Mouse (Mus musculus) heart, embryonic 14.5 days (tissue): ENCODE measurements around the gene Ganab. TPM values are rescaled to one million over a fixed set of nuclear protein-coding genes. Genes with fewer than 3 reads are reported as not detected.

ENCODE experiments used
- ATAC-seq: fragments of 200-750 bp; cut with Nextera tagmentation; 2 replicates; pipeline ENCODE4 v1.8.0; 2017; ENCODE audit warnings: low read depth, moderate TSS enrichment; ENCODE audit not compliant: insufficient number of reproducible peaks, insufficient read depth, low FRiP score
- H3K27ac ChIP-seq, 2 experiments: fragments of 200-500 bp in 1 of 2; fragments of 300-500 bp in 1 of 2; sonication (generic) in 1 of 2; replicated peaks in 1 of 2; 2 replicates each; pipeline ENCODE4 v1.5.1; 2012 to 2014; ENCODE audit warnings: low read depth in 2 of 2, low read length in 2 of 2, control low read depth in 1 of 2, mild to moderate bottlenecking in 1 of 2, mixed read lengths in 1 of 2; ENCODE audit not compliant: control insufficient read depth in 1 of 2, insufficient read depth in 1 of 2
- H3K27me3 ChIP-seq: fragments of 300-500 bp; sonication (generic); 2 replicates; pipeline ENCODE4 v1.6.1; 2014; ENCODE audit warnings: mild to moderate bottlenecking, low read length, control low read depth; ENCODE audit not compliant: control insufficient read depth, insufficient read depth
- H3K36me3 ChIP-seq: fragments of 300-500 bp; sonication (generic); 2 replicates; pipeline ENCODE4 v1.6.1; 2014; ENCODE audit warnings: mild to moderate bottlenecking, control low read depth, low read length, mixed read lengths; ENCODE audit not compliant: control insufficient read depth, insufficient read depth
- H3K4me1 ChIP-seq, 2 experiments: fragments of 200-500 bp in 1 of 2; fragments of 300-500 bp in 1 of 2; sonication (generic) in 1 of 2; 2 replicates each; pipeline ENCODE4 v1.6.1; 2012 to 2014; ENCODE audit warnings: low read length in 2 of 2, control low read depth in 1 of 2, mixed read lengths in 1 of 2; ENCODE audit not compliant: control insufficient read depth in 2 of 2, insufficient read depth in 2 of 2
- H3K4me2 ChIP-seq: fragments of 300-500 bp; sonication (generic); 2 replicates; pipeline ENCODE4 v1.6.1; 2014; ENCODE audit warnings: mild to moderate bottlenecking, low read length
- H3K4me3 ChIP-seq, 2 experiments: fragments of 200-500 bp in 1 of 2; fragments of 300-500 bp in 1 of 2; sonication (generic) in 1 of 2; 2 replicates each; pipeline ENCODE4 v1.5.1; 2012 to 2014; ENCODE audit warnings: low read length in 2 of 2, mild to moderate bottlenecking in 2 of 2, control low read depth in 1 of 2, low read depth in 1 of 2, moderate library complexity in 1 of 2; ENCODE audit not compliant: control insufficient read depth in 1 of 2, insufficient read depth in 1 of 2
- H3K9ac ChIP-seq: fragments of 300-500 bp; sonication (generic); 2 replicates; pipeline ENCODE4 v1.6.1; 2014; ENCODE audit warnings: mild to moderate bottlenecking, low read length
- H3K9me3 ChIP-seq: fragments of 300-500 bp; sonication (generic); 2 replicates; pipeline ENCODE4 v1.6.1; 2016; ENCODE audit warnings: low read length, control low read depth; ENCODE audit not compliant: control insufficient read depth
- WGBS: fragments of 180-500 bp; shearing (Covaris S2); extraction: QIAGEN DNeasy Blood & Tissue Kit; methylation state at CpG from one replicate; pipeline ENCODE4 v1.1.7; 2014; 5-methylcytosine and 5-hydroxymethylcytosine counted together
- microRNA-seq: library from miRNA; unstranded; fragments of <30 nt; microRNA quantifications from one replicate; pipeline ENCODE4, GENCODE M21; 2016
- polyA plus RNA-seq: library from polyadenylated mRNA; unstranded; fragments of >200 nt; fragmentation: Nextera tagmentation; extraction: Ambion mirVana; gene quantifications from 2 replicates; pipeline ENCODE4 v1.2.1, GENCODE M21; 2014

Gene Ganab
- polyA plus RNA-seq, 1 experiment from 2014 or later, result 54.6 TPM

GRCm38 (mm10) chr19:8962256-8962655 is 64.4 kb downstream of the Ganab start:
- 90% methylated on average over 2 of the region's 2 CpGs for WGBS
- Histone ChIP-seq H3K9ac (no peak overlapping the region), H3K4me3 (no peak overlapping the region), H3K9me3 (no peaks in the 10 kb centered on the region), H3K27me3 (no peaks in the 10 kb centered on the region), H3K4me1 (peaks cover 5 to 6% of the 10 kb centered on the region in 2 experiments), H3K27ac (no peak overlapping the region), H3K36me3 (peaks cover 84% of the 10 kb centered on the region), H3K4me2 (no peak overlapping the region)
- no peak for ATAC-seq

DNA sequence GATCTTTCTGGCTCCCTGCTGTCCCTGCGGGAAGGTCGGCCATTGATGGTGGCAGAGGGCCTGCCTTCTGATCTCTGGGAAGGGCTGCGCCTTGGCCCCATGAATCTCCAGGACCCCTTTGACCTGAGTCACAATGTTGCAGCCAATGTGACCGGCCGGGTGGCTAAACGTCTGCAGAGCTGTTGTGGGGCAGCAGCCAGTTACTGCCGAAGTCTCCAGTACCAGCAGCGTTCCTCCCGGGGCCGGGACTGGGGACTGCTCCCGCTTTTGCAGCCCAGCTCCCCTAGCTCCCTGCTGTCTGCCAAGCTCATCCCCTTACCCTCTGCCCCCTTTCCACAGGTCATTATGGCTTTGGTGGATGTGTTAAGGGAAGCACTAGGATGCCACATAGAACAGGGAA is 67.2 kb downstream of the Ganab start:
- no peaks in the 10 kb centered on the region for H3K27me3 ChIP-seq
- ATAC-seq, result no peak
- WGBS, result 82% methylated on average over 11 of the region's 11 CpGs
- H3K27ac ChIP-seq, result peak overlapping the region in 1 of 2 experiments; percentile 92; a peak in 2 of 4 replicates
- H3K4me3 ChIP-seq, result no peak overlapping the region
- peaks cover 80% of the 10 kb centered on the region for H3K36me3 ChIP-seq
- H3K4me2 ChIP-seq, result no peak overlapping the region
- H3K9ac ChIP-seq, result no peak overlapping the region
- H3K9me3 ChIP-seq, result no peaks in the 10 kb centered on the region
- H3K4me1 ChIP-seq, result peaks cover 6 to 14% of the 10 kb centered on the region in 2 experiments

DNA sequence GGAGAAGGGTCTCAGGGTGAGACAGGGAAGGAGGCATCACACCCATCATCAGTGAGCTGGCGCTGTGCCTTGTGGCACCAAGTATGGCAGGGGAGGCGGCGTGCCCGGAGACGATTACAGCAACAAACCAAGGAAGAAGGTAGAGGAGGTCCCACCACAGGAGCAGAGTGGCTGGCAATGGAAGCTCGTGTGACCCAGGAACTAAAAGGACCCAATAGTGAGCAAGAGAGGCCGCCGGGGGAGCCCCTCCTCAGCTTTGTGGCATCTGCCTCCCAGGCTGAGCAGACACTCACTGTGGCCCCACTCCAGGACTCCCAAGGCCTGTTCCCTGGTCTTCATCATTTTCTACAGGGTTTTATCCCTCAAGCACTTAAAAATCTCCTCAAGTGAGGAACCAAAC is 67.9 kb downstream of the Ganab start:
- WGBS, result 69% methylated on average over 8 of the region's 8 CpGs
- H3K9me3 ChIP-seq, result no peaks in the 10 kb centered on the region
- H3K4me3 ChIP-seq, result peak overlapping the region in 1 of 2 experiments; percentile 77; a peak in 2 of 4 replicates
- peaks cover 6 to 14% of the 10 kb centered on the region in 2 experiments for H3K4me1 ChIP-seq
- peak overlapping the region; percentile 92 to 96 for H3K27ac ChIP-seq
- peak overlapping the region; percentile 81 for H3K4me2 ChIP-seq
- no peaks in the 10 kb centered on the region for H3K27me3 ChIP-seq
- no peak for ATAC-seq
- peaks cover 80% of the 10 kb centered on the region for H3K36me3 ChIP-seq
- H3K9ac ChIP-seq, result peak overlapping the region; percentile 77

DNA sequence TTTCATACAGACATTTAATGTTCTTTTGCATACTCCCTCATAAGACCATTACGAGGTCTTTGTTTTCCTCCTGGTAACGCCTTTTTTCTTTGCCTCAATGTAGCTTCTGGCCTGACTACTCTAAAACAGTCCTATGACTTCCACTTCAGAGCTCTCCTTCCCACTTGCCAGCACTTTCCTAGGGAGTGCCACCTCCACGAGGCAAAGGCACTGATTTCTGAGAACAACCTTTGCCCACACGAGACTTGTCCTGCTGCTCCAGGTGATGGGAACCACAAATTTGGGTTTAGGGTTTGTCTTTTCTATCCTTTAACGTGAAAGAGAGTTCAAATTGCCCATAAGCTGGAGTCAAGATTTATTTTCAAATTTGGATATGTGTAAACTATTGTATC is 68.3 kb downstream of the Ganab start:
- peak overlapping the region; percentile 92 to 96 for H3K27ac ChIP-seq
- peak overlapping the region; percentile 71 to 77 for H3K4me3 ChIP-seq
- no peaks in the 10 kb centered on the region for H3K9me3 ChIP-seq
- no peak for ATAC-seq
- peaks cover 80% of the 10 kb centered on the region for H3K36me3 ChIP-seq
- peak overlapping the region; percentile 77 for H3K9ac ChIP-seq
- H3K4me1 ChIP-seq, result peaks cover 6 to 14% of the 10 kb centered on the region in 2 experiments
- peak overlapping the region; percentile 81 for H3K4me2 ChIP-seq
- H3K27me3 ChIP-seq, result no peaks in the 10 kb centered on the region
- WGBS, result 31% methylated on average over 5 of the region's 5 CpGs

Small RNA genes within 50 kb of the gene (microRNA-seq; reads per million reads assigned to microRNA genes)
- not detected for gene Mir5136

Other genes starting within 250 kb of the Ganab start
- gene Chrm1, start 234.3 kb upstream of the Ganab start, polyA plus RNA-seq, result 0.12 TPM in 1 of 2 replicates, not detected in the other
- 62.2 and 65.7 TPM in 2 replicates for gene Slc3a2, start 174.7 kb upstream of the Ganab start, polyA plus RNA-seq
- 49.7 and 50.5 TPM in 2 replicates for gene Wdr74, start 162.2 kb upstream of the Ganab start, polyA plus RNA-seq
- gene 1700092M07Rik, start 157.4 kb upstream of the Ganab start, polyA plus RNA-seq, result 1.2 TPM in 1 of 2 replicates, not detected in the other
- 81.4 and 83.5 TPM in 2 replicates for gene Stx5a, start 156.7 kb upstream of the Ganab start, polyA plus RNA-seq
- gene Nxf1, start 141.0 kb upstream of the Ganab start, polyA plus RNA-seq, result 101 and 105 TPM in 2 replicates
- 167 and 196 TPM in 2 replicates for gene Tmem223, start 127.1 kb upstream of the Ganab start, polyA plus RNA-seq
- gene Tmem179b, start 123.6 kb upstream of the Ganab start, polyA plus RNA-seq, result 59.0 and 69.7 TPM in 2 replicates
- 10.8 and 10.9 TPM in 2 replicates for gene Taf6l, start 111.7 kb upstream of the Ganab start, polyA plus RNA-seq
- gene Polr2g, start 99.5 kb upstream of the Ganab start, polyA plus RNA-seq, result 128 and 146 TPM in 2 replicates
- gene Zbtb3, start 95.5 kb upstream of the Ganab start, polyA plus RNA-seq, result 3.0 and 3.2 TPM in 2 replicates
- 27.7 and 31.8 TPM in 2 replicates for gene Ttc9c, start 78.7 kb upstream of the Ganab start, polyA plus RNA-seq
- gene Hnrnpul2, start 78.1 kb upstream of the Ganab start, polyA plus RNA-seq, result 3.9 and 5.0 TPM in 2 replicates
- gene AC129217.1, start 68.3 kb upstream of the Ganab start, polyA plus RNA-seq, result 0.43 TPM in 1 of 2 replicates, not detected in the other
- gene Bscl2, start 60.6 kb upstream of the Ganab start, polyA plus RNA-seq, result 40.6 and 45.0 TPM in 2 replicates
- 1.0 and 2.3 TPM in 2 replicates for gene Gng3, start 58.9 kb upstream of the Ganab start, polyA plus RNA-seq
- 1.2 and 1.3 TPM in 2 replicates for gene Lrrn4cl, start 47.3 kb upstream of the Ganab start, polyA plus RNA-seq
- gene Ubxn1, start 26.6 kb upstream of the Ganab start, polyA plus RNA-seq, result 118 and 123 TPM in 2 replicates
- 67.4 and 78.2 TPM in 2 replicates for gene Uqcc3, start 17.1 kb upstream of the Ganab start, polyA plus RNA-seq
- gene Lbhd1, start 14.3 kb upstream of the Ganab start, polyA plus RNA-seq, result 48.3 and 51.5 TPM in 2 replicates
- not detected in 2 replicates for gene Gm49403, start 14.1 kb upstream of the Ganab start, polyA plus RNA-seq
- gene 1810009A15Rik, start 9.2 kb upstream of the Ganab start, polyA plus RNA-seq, result 53.7 and 55.8 TPM in 2 replicates
- not detected in 2 replicates for gene Gm49416, start 9.1 kb upstream of the Ganab start, polyA plus RNA-seq
- 18.2 TPM in 2 replicates for gene Ints5, start 5.1 kb upstream of the Ganab start, polyA plus RNA-seq
- gene B3gat3, start 22.3 kb downstream of the Ganab start, polyA plus RNA-seq, result 27.8 and 34.2 TPM in 2 replicates
- gene Rom1, start 31.3 kb downstream of the Ganab start, polyA plus RNA-seq, result 0.94 and 1.6 TPM in 2 replicates
- gene Eml3, start 31.5 kb downstream of the Ganab start, polyA plus RNA-seq, result 9.0 TPM in 2 replicates
- 19.8 and 26.5 TPM in 2 replicates for gene Mta2, start 43.8 kb downstream of the Ganab start, polyA plus RNA-seq
- 14.5 and 15.6 TPM in 2 replicates for gene Tut1, start 55.8 kb downstream of the Ganab start, polyA plus RNA-seq
- 234 and 253 TPM in 2 replicates for gene Eef1g, start 69.0 kb downstream of the Ganab start, polyA plus RNA-seq
- 29.4 and 30.6 TPM in 2 replicates for gene Ahnak, start 91.2 kb downstream of the Ganab start, polyA plus RNA-seq
- gene Scgb1a1, start 189.9 kb downstream of the Ganab start, polyA plus RNA-seq, result not detected in 2 replicates
- gene Asrgl1, start 237.6 kb downstream of the Ganab start, polyA plus RNA-seq, result 11.8 and 15.2 TPM in 2 replicates